Mouse (Mus musculus): ENCODE results near the gene Mvk. TPM values are rescaled to one million over a fixed set of nuclear protein-coding genes. Genes with fewer than 3 reads are reported as not detected.

Mvk gene
- polyA plus RNA-seq, 1 experiment, result 37.1 TPM

GRCm38 (mm10) chr5:114474741-114475491, 30.8 kb downstream of the Mvk start:
- H3K27me3 ChIP-seq (ENCODE audit: control insufficient read depth, insufficient read depth, low read length), result no peaks in the 10 kb centered on the region
- no peak overlapping the region for H3K4me3 ChIP-seq (replicated peaks; ENCODE audit: insufficient read depth, low read depth, low read length)
- no peaks in the 10 kb centered on the region; the same call in 1 of the 2 replicates for H3K4me1 ChIP-seq (ENCODE audit: control insufficient read depth, insufficient read depth, low read length)
- TF ChIP-seq POLR2A (IDR thresholded peaks at IDR 0.05; ENCODE audit: borderline replicate concordance, insufficient read depth, low read length) (no peak), CTCF (IDR thresholded peaks at IDR 0.05; ENCODE audit: borderline replicate concordance, insufficient read depth, low read depth, low read length) (no peak)
- WGBS, result 20% methylated on average over 35 of the region's 35 CpGs
- DNase-seq, result no peak
- H3K27ac ChIP-seq (ENCODE audit: insufficient read depth, low read length), result no peak overlapping the region

- 83% methylated on average over 12 of the region's 12 CpGs for WGBS
- no peak for DNase-seq
- H3K4me3 ChIP-seq (replicated peaks; ENCODE audit: insufficient read depth, low read depth, low read length), result no peak overlapping the region
- no peak for TF ChIP-seq POLR2A (IDR thresholded peaks at IDR 0.05; ENCODE audit: borderline replicate concordance, insufficient read depth, low read length)
- TF ChIP-seq CTCF (IDR thresholded peaks at IDR 0.05; ENCODE audit: borderline replicate concordance, insufficient read depth, low read depth, low read length), result no peak
- no peak overlapping the region for H3K27ac ChIP-seq (ENCODE audit: insufficient read depth, low read length)
- no peaks in the 10 kb centered on the region for H3K27me3 ChIP-seq (ENCODE audit: control insufficient read depth, insufficient read depth, low read length)
- no peaks in the 10 kb centered on the region; the same call in 1 of the 2 replicates for H3K4me1 ChIP-seq (ENCODE audit: control insufficient read depth, insufficient read depth, low read length)
Measured at GRCm38 (mm10) chr5:114478267-114478666, 34.2 kb downstream of the Mvk start.

GRCm38 (mm10) chr5:114482587-114483011, 38.5 kb downstream of the Mvk start:
- Histone ChIP-seq H3K4me3 (replicated peaks; ENCODE audit: insufficient read depth, low read depth, low read length) (no peak overlapping the region), H3K4me1 (ENCODE audit: control insufficient read depth, insufficient read depth, low read length) (no peaks in the 10 kb centered on the region), H3K27ac (ENCODE audit: insufficient read depth, low read length) (no peak overlapping the region), H3K27me3 (ENCODE audit: control insufficient read depth, insufficient read depth, low read length) (no peaks in the 10 kb centered on the region)
- no peak for TF ChIP-seq CTCF (IDR thresholded peaks at IDR 0.05; ENCODE audit: borderline replicate concordance, insufficient read depth, low read depth, low read length)
- TF ChIP-seq POLR2A (IDR thresholded peaks at IDR 0.05; ENCODE audit: borderline replicate concordance, insufficient read depth, low read length), result no peak
- WGBS, result 15% methylated on average over 14 of the region's 14 CpGs
- DNase-seq, result no peak

GRCm38 (mm10) chr5:114485685-114486084, 41.6 kb downstream of the Mvk start:
- H3K4me3 ChIP-seq (replicated peaks; ENCODE audit: insufficient read depth, low read depth, low read length), result no peak overlapping the region
- DNase-seq, result no peak
- TF ChIP-seq CTCF (IDR thresholded peaks at IDR 0.05; ENCODE audit: borderline replicate concordance, insufficient read depth, low read depth, low read length) (no peak), POLR2A (IDR thresholded peaks at IDR 0.05; ENCODE audit: borderline replicate concordance, insufficient read depth, low read length) (no peak)
- 93% methylated on average over 14 of the region's 14 CpGs for WGBS
- no peak overlapping the region for H3K27ac ChIP-seq (ENCODE audit: insufficient read depth, low read length)
- H3K27me3 ChIP-seq (ENCODE audit: control insufficient read depth, insufficient read depth, low read length), result no peaks in the 10 kb centered on the region
- H3K4me1 ChIP-seq (ENCODE audit: control insufficient read depth, insufficient read depth, low read length), result no peaks in the 10 kb centered on the region

- no peak overlapping the region for H3K4me3 ChIP-seq (replicated peaks; ENCODE audit: insufficient read depth, low read depth, low read length)
- no peaks in the 10 kb centered on the region for H3K4me1 ChIP-seq (ENCODE audit: control insufficient read depth, insufficient read depth, low read length)
- 74% methylated on average over 6 of the region's 6 CpGs for WGBS
- DNase-seq, result peak in 1 of 2 experiments; percentile 9
- H3K27me3 ChIP-seq (ENCODE audit: control insufficient read depth, insufficient read depth, low read length), result no peaks in the 10 kb centered on the region
- H3K27ac ChIP-seq (ENCODE audit: insufficient read depth, low read length), result no peak overlapping the region
- no peak for TF ChIP-seq CTCF (IDR thresholded peaks at IDR 0.05; ENCODE audit: borderline replicate concordance, insufficient read depth, low read depth, low read length)
Measured at GRCm38 (mm10) chr5:114489570-114489969, 45.5 kb downstream of the Mvk start.

GRCm38 (mm10) chr5:114490241-114490640, 46.2 kb downstream of the Mvk start:
- Histone ChIP-seq H3K4me3 (replicated peaks; ENCODE audit: insufficient read depth, low read depth, low read length) (no peak overlapping the region), H3K4me1 (ENCODE audit: control insufficient read depth, insufficient read depth, low read length) (no peaks in the 10 kb centered on the region), H3K27ac (ENCODE audit: insufficient read depth, low read length) (no peak overlapping the region), H3K27me3 (ENCODE audit: control insufficient read depth, insufficient read depth, low read length) (no peaks in the 10 kb centered on the region)
- TF ChIP-seq CTCF (IDR thresholded peaks at IDR 0.05; ENCODE audit: borderline replicate concordance, insufficient read depth, low read depth, low read length), result no peak
- TF ChIP-seq POLR2A (IDR thresholded peaks at IDR 0.05; ENCODE audit: borderline replicate concordance, insufficient read depth, low read length), result no peak
- DNase-seq, result no peak
- WGBS, result 92% methylated on average over 8 of the region's 8 CpGs

GRCm38 (mm10) chr5:114494761-114495160, 50.7 kb downstream of the Mvk start:
- Histone ChIP-seq H3K27me3 (ENCODE audit: control insufficient read depth, insufficient read depth, low read length) (no peaks in the 10 kb centered on the region), H3K4me1 (ENCODE audit: control insufficient read depth, insufficient read depth, low read length) (no peaks in the 10 kb centered on the region), H3K4me3 (replicated peaks; ENCODE audit: insufficient read depth, low read depth, low read length) (no peak overlapping the region), H3K27ac (ENCODE audit: insufficient read depth, low read length) (no peak overlapping the region)
- DNase-seq, result no peak
- 17% methylated on average over 1 of the region's 1 CpGs for WGBS
- TF ChIP-seq CTCF (IDR thresholded peaks at IDR 0.05; ENCODE audit: borderline replicate concordance, insufficient read depth, low read depth, low read length), result no peak
- no peak for TF ChIP-seq POLR2A (IDR thresholded peaks at IDR 0.05; ENCODE audit: borderline replicate concordance, insufficient read depth, low read length)

- H3K4me3 ChIP-seq (replicated peaks; ENCODE audit: insufficient read depth, low read depth, low read length), result no peak overlapping the region
- no peaks in the 10 kb centered on the region for H3K27me3 ChIP-seq (ENCODE audit: control insufficient read depth, insufficient read depth, low read length)
- 64% methylated on average over 9 of the region's 9 CpGs for WGBS
- no peaks in the 10 kb centered on the region for H3K4me1 ChIP-seq (ENCODE audit: control insufficient read depth, insufficient read depth, low read length)
- no peak for DNase-seq
- no peak for TF ChIP-seq POLR2A (IDR thresholded peaks at IDR 0.05; ENCODE audit: borderline replicate concordance, insufficient read depth, low read length)
- no peak for TF ChIP-seq CTCF (IDR thresholded peaks at IDR 0.05; ENCODE audit: borderline replicate concordance, insufficient read depth, low read depth, low read length)
- H3K27ac ChIP-seq (ENCODE audit: insufficient read depth, low read length), result no peak overlapping the region
Measured at GRCm38 (mm10) chr5:114501252-114501651, 57.2 kb downstream of the Mvk start.
